Mouse (Mus musculus) heart, embryonic 16.5 days (tissue): ENCODE results near the gene Gm47969. TPM values are rescaled to one million over a fixed set of nuclear protein-coding genes. Genes with fewer than 3 reads are reported as not detected.

Experiments
- ATAC-seq: fragments of 200-750 bp; cut with Nextera tagmentation; replicated peaks from 2 replicates; pipeline ENCODE4 v1.8.0; 2017; ENCODE audit warnings: moderate number of reproducible peaks; ENCODE audit not compliant: insufficient read depth, low FRiP score; ENCODE audit errors: extremely low read depth
- H3K27ac ChIP-seq: fragments of 300-500 bp; sonication (generic); 2 replicates; pipeline ENCODE4 v1.5.1; 2014; ENCODE audit warnings: mild to moderate bottlenecking, low read length, control low read depth, moderate library complexity
- H3K27me3 ChIP-seq: fragments of 300-500 bp; sonication (generic); 2 replicates; pipeline ENCODE4 v1.6.1; 2014; ENCODE audit warnings: low read length, mixed read lengths; ENCODE audit not compliant: control insufficient read depth, insufficient read depth
- H3K36me3 ChIP-seq: fragments of 300-500 bp; sonication (generic); 2 replicates; pipeline ENCODE4 v1.6.1; 2014; ENCODE audit not compliant: control insufficient read depth, insufficient read depth
- H3K4me1 ChIP-seq: fragments of 300-500 bp; sonication (generic); 2 replicates; pipeline ENCODE4 v1.6.1; 2014; ENCODE audit warnings: low read length, mixed read lengths; ENCODE audit not compliant: control insufficient read depth, insufficient read depth
- H3K4me2 ChIP-seq: fragments of 300-500 bp; sonication (generic); 2 replicates; pipeline ENCODE4 v1.6.1; 2014; ENCODE audit warnings: low read depth, mild to moderate bottlenecking, control low read depth, low read length
- H3K4me3 ChIP-seq: fragments of 300-500 bp; sonication (generic); 2 replicates; pipeline ENCODE4 v1.5.1; 2014; ENCODE audit warnings: mild to moderate bottlenecking, control low read depth, low read length
- H3K9ac ChIP-seq: fragments of 300-500 bp; sonication (generic); 2 replicates; pipeline ENCODE4 v1.6.1; 2014; ENCODE audit warnings: low read length, control low read depth
- H3K9me3 ChIP-seq: fragments of 300-500 bp; sonication (generic); replicated peaks from 2 replicates; pipeline ENCODE4 v1.6.1; 2016; ENCODE audit warnings: low read length; ENCODE audit not compliant: control insufficient read depth
- WGBS: fragments of 180-500 bp; shearing (Covaris S2); extraction: QIAGEN DNeasy Blood & Tissue Kit; methylation state at CpG from one replicate; pipeline ENCODE4 v1.1.7; 2014; 5-methylcytosine and 5-hydroxymethylcytosine counted together
- polyA plus RNA-seq: library from polyadenylated mRNA; unstranded; fragments of >200 nt; fragmentation: Nextera tagmentation; extraction: Ambion mirVana; gene quantifications from 2 replicates; pipeline ENCODE4 v1.2.1, GENCODE M21; 2015

Gene Gm47969
- polyA plus RNA-seq, 1 experiment from 2014 or later, result not detected

- Histone ChIP-seq H3K36me3 (no peaks in the 10 kb centered on the region), H3K27me3 (no peaks in the 10 kb centered on the region), H3K9ac (no peak overlapping the region), H3K4me3 (no peak overlapping the region), H3K9me3 (no peaks in the 10 kb centered on the region), H3K4me2 (no peak overlapping the region), H3K4me1 (peaks cover 10% of the 10 kb centered on the region), H3K27ac (no peak overlapping the region)
- ATAC-seq, result no peak
- WGBS, result 18% methylated on average over 3 of the region's 3 CpGs
These were observed 20.1 kb downstream of the Gm47969 start for GRCm38 (mm10) chr1:83064851-83065250.

- no peak overlapping the region for H3K4me2 ChIP-seq
- H3K27me3 ChIP-seq, result no peaks in the 10 kb centered on the region
- H3K9me3 ChIP-seq, result no peaks in the 10 kb centered on the region
- WGBS, result 91% methylated on average over 4 of the region's 4 CpGs
- H3K36me3 ChIP-seq, result no peaks in the 10 kb centered on the region
- H3K9ac ChIP-seq, result no peak overlapping the region
- H3K27ac ChIP-seq, result no peak overlapping the region
- no peak for ATAC-seq
- H3K4me3 ChIP-seq, result no peak overlapping the region
- H3K4me1 ChIP-seq, result no peaks in the 10 kb centered on the region
These were observed 21.8 kb downstream of the Gm47969 start for GRCm38 (mm10) chr1:83066577-83066976.

- WGBS, result 88% methylated on average over 10 of the region's 10 CpGs
- no peaks in the 10 kb centered on the region for H3K4me1 ChIP-seq
- H3K27ac ChIP-seq, result no peak overlapping the region
- no peaks in the 10 kb centered on the region for H3K36me3 ChIP-seq
- H3K27me3 ChIP-seq, result no peaks in the 10 kb centered on the region
- ATAC-seq, result no peak
- H3K4me2 ChIP-seq, result no peak overlapping the region
- H3K4me3 ChIP-seq, result no peak overlapping the region
- no peak overlapping the region for H3K9ac ChIP-seq
- no peaks in the 10 kb centered on the region for H3K9me3 ChIP-seq
These were observed 22.5 kb downstream of the Gm47969 start for GRCm38 (mm10) chr1:83067205-83067604.

- Histone ChIP-seq H3K9me3 (no peaks in the 10 kb centered on the region), H3K9ac (no peak overlapping the region; the same call in 1 of the 2 replicates), H3K27me3 (no peaks in the 10 kb centered on the region), H3K36me3 (no peaks in the 10 kb centered on the region), H3K4me1 (0 out of 2 replicates have a peak, but pooled peaks cover 2% of the 10 kb centered on the region), H3K27ac (no peak overlapping the region), H3K4me2 (peak overlapping the region; percentile 41), H3K4me3 (peak overlapping the region; percentile 28)
- ATAC-seq, result no peak
- whole genome bisulfite sequencing, result 37% methylated on average over 15 of the region's 15 CpGs
These were observed 30.9 kb downstream of the Gm47969 start for GRCm38 (mm10) chr1:83075526-83076189.

GRCm38 (mm10) chr1:83076190-83076917 lies 31.6 kb downstream of the Gm47969 start:
- Histone ChIP-seq H3K27me3 (no peaks in the 10 kb centered on the region), H3K36me3 (no peaks in the 10 kb centered on the region), H3K9me3 (no peaks in the 10 kb centered on the region), H3K4me2 (peak overlapping the region; percentile 41), H3K4me1 (0 out of 2 replicates have a peak, but pooled peaks cover 2% of the 10 kb centered on the region), H3K4me3 (peak overlapping the region; percentile 28), H3K27ac (no peak overlapping the region), H3K9ac (no peak overlapping the region)
- peak; percentile 63 for ATAC-seq
- WGBS, result 40% methylated on average over 11 of the region's 11 CpGs

- Histone ChIP-seq H3K9me3 (no peaks in the 10 kb centered on the region), H3K36me3 (no peaks in the 10 kb centered on the region), H3K4me2 (no peak overlapping the region), H3K27ac (no peak overlapping the region), H3K4me3 (no peak overlapping the region), H3K9ac (no peak overlapping the region), H3K27me3 (no peaks in the 10 kb centered on the region), H3K4me1 (0 out of 2 replicates have a peak, but pooled peaks cover 2% of the 10 kb centered on the region)
- 72% methylated on average over 6 of the region's 6 CpGs for WGBS
- ATAC-seq, result no peak
These were observed 32.3 kb downstream of the Gm47969 start for GRCm38 (mm10) chr1:83077016-83077415.

- no peak overlapping the region for H3K4me2 ChIP-seq
- no peaks in the 10 kb centered on the region for H3K36me3 ChIP-seq
- no peak overlapping the region for H3K27ac ChIP-seq
- no peaks in the 10 kb centered on the region for H3K27me3 ChIP-seq
- WGBS, result 81% methylated on average over 2 of the region's 2 CpGs
- H3K4me3 ChIP-seq, result no peak overlapping the region
- no peak overlapping the region for H3K9ac ChIP-seq
- no peaks in the 10 kb centered on the region for H3K9me3 ChIP-seq
- H3K4me1 ChIP-seq, result no peaks in the 10 kb centered on the region
- no peak for ATAC-seq
These were observed 40.1 kb downstream of the Gm47969 start for GRCm38 (mm10) chr1:83084790-83085189.

GRCm38 (mm10) chr1:83091268-83091667 lies 46.5 kb downstream of the Gm47969 start:
- Histone ChIP-seq H3K27me3 (no peaks in the 10 kb centered on the region), H3K9me3 (no peaks in the 10 kb centered on the region), H3K27ac (no peak overlapping the region), H3K36me3 (no peaks in the 10 kb centered on the region), H3K4me1 (no peaks in the 10 kb centered on the region; the same call in 1 of the 2 replicates), H3K9ac (no peak overlapping the region), H3K4me2 (no peak overlapping the region), H3K4me3 (no peak overlapping the region)
- no peak for ATAC-seq
- 56% methylated on average over 3 of the region's 3 CpGs for WGBS
